Mouse (Mus musculus): ENCODE results near the gene Mcm2. TPM values are rescaled to one million over a fixed set of nuclear protein-coding genes. Genes with fewer than 3 reads are reported as not detected.

Gene Mcm2
- polyA plus RNA-seq, 1 experiment: 42.1 TPM

DNA sequence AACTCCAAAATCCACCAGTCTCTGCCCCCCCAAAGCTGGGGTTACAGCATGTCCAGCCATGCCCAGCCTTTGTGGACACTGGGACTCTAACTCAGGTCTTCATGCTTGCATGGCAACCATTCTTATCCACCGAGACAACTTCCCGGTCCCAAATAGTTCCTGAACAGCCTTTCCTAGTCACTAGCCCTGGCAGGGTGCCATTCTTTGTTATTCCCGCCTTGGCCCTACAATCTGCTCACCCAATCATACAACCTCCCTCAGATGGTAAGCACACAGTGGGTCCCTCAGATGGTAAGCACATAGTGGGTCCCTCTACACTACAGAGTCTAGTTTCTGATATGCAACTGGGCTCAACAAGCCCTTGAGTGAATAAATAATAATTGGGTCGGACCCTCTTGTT lies 28.0 kb downstream of the Mcm2 start:
- H3K36me3 ChIP-seq (ENCODE audit: control insufficient read depth, insufficient read depth): no peaks in the 10 kb centered on the region
- no peak overlapping the region for H3ac ChIP-seq (ENCODE audit: control insufficient read depth, insufficient read length)
- no peaks in the 10 kb centered on the region for H3K79me2 ChIP-seq (ENCODE audit: control insufficient read depth, insufficient read depth)
- no peak overlapping the region for H3K4me2 ChIP-seq (ENCODE audit: low read depth)
- TF ChIP-seq MAX (IDR thresholded peaks at IDR 0.05; ENCODE audit: low read depth) (no peak), SRF (IDR thresholded peaks at IDR 0.05; ENCODE audit: control insufficient read depth, insufficient read length, low read depth) (no peak), TCF12 (IDR thresholded peaks at IDR 0.05; ENCODE audit: insufficient read depth, poor library complexity, severe bottlenecking) (no peak), POLR2A (IDR thresholded peaks at IDR 0.05; ENCODE audit: insufficient read length, low read depth) (no peak), CEBPB (IDR thresholded peaks at IDR 0.05; ENCODE audit: insufficient read depth, poor library complexity, severe bottlenecking) (no peak), MYOG (IDR thresholded peaks at IDR 0.05; ENCODE audit: control insufficient read depth in 1 of 3, insufficient read depth in 1 of 3, insufficient read length in 2 of 3, low read depth in 2 of 3) (no peak), POLR2AphosphoS2 (IDR thresholded peaks at IDR 0.05; ENCODE audit: insufficient read length, low read depth) (no peak)
- no peak overlapping the region for H3K4me3 ChIP-seq
- peaks cover 18% of the 10 kb centered on the region for H3K27me3 ChIP-seq (ENCODE audit: control insufficient read depth, insufficient read depth, insufficient read length)

DNA sequence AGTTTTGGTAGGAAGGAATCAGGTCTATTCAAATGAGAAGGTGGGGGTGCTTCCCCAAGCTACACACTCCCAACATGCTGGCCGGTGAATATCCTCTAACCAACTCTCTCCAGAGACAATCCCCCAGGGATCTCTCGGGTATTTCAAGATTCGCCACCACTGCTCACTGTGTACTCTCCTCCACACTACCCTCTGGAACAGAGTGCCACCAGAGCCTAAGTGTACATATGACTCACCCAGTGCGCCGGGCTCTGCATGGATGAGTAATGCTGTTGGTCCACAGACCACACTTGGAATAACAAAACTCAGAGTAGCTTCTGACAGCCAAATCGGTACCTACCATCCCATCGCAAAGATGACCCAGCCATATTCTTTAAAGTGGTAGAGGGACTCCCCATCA lies 29.1 kb downstream of the Mcm2 start:
- TF ChIP-seq USF1 (IDR thresholded peaks at IDR 0.05; ENCODE audit: low read depth) (no peak), POLR2AphosphoS2 (IDR thresholded peaks at IDR 0.05; ENCODE audit: insufficient read length, low read depth) (no peak)
- Histone ChIP-seq H3K36me3 (ENCODE audit: control insufficient read depth, insufficient read depth) (no peaks in the 10 kb centered on the region), H3ac (ENCODE audit: control insufficient read depth, insufficient read length) (no peak overlapping the region), H3K4me3 (no peak overlapping the region), H3K4me2 (ENCODE audit: low read depth) (peak overlapping the region; percentile 59), H3K27me3 (ENCODE audit: control insufficient read depth, insufficient read depth, insufficient read length) (peaks cover 10% of the 10 kb centered on the region), H3K79me2 (ENCODE audit: control insufficient read depth, insufficient read depth) (no peaks in the 10 kb centered on the region)

DNA sequence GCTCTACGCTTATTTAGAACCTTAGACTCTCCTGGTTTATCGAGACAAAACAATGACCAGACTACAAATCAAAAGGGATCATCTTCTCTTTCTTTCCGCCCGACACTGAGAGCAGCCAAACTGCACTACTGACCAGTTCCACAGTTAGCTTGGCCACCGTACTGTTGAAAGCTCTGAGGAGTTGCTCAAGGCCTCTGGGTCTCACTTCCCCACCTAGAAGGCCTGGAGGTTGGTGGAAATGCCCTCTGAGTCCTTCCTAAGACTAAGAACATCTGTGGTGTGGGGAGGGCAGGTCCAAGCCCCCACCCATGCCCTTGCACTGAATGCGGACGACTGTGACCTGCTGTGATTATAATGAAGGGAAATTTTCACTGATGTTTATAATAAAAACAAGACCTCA lies 32.9 kb downstream of the Mcm2 start:
- no peak overlapping the region for H3K4me3 ChIP-seq
- TF ChIP-seq MYOG (IDR thresholded peaks at IDR 0.05; ENCODE audit: control insufficient read depth in 1 of 3, insufficient read depth in 1 of 3, insufficient read length in 2 of 3, low read depth in 2 of 3) (no peak), E2F4 (IDR thresholded peaks at IDR 0.05; ENCODE audit: insufficient read depth) (no peak), CEBPB (IDR thresholded peaks at IDR 0.05; ENCODE audit: insufficient read depth, poor library complexity, severe bottlenecking) (no peak), TCF3 (IDR thresholded peaks at IDR 0.05; ENCODE audit: insufficient read length, low read depth) (no peak), MYOD1 (IDR thresholded peaks at IDR 0.05; ENCODE audit: control insufficient read depth in 1 of 3, insufficient read length in 2 of 3, low read depth in 2 of 3) (no peak), MAX (IDR thresholded peaks at IDR 0.05; ENCODE audit: low read depth) (no peak), SRF (IDR thresholded peaks at IDR 0.05; ENCODE audit: control insufficient read depth, insufficient read length, low read depth) (no peak), REST (IDR thresholded peaks at IDR 0.05; ENCODE audit: insufficient read depth, insufficient read length) (no peak), TCF12 (IDR thresholded peaks at IDR 0.05; ENCODE audit: insufficient read depth, poor library complexity, severe bottlenecking) (no peak), POLR2AphosphoS2 (IDR thresholded peaks at IDR 0.05; ENCODE audit: insufficient read length, low read depth) (no peak), POLR2A (IDR thresholded peaks at IDR 0.05; ENCODE audit: insufficient read length, low read depth) (no peak), USF1 (IDR thresholded peaks at IDR 0.05; ENCODE audit: low read depth) (no peak)
- H3K27me3 ChIP-seq (ENCODE audit: control insufficient read depth, insufficient read depth, insufficient read length): no peaks in the 10 kb centered on the region
- no peak overlapping the region for H3ac ChIP-seq (ENCODE audit: control insufficient read depth, insufficient read length)
- no peaks in the 10 kb centered on the region for H3K79me2 ChIP-seq (ENCODE audit: control insufficient read depth, insufficient read depth)
- no peak overlapping the region for H3K4me2 ChIP-seq (ENCODE audit: low read depth)
- H3K36me3 ChIP-seq (ENCODE audit: control insufficient read depth, insufficient read depth): no peaks in the 10 kb centered on the region

DNA sequence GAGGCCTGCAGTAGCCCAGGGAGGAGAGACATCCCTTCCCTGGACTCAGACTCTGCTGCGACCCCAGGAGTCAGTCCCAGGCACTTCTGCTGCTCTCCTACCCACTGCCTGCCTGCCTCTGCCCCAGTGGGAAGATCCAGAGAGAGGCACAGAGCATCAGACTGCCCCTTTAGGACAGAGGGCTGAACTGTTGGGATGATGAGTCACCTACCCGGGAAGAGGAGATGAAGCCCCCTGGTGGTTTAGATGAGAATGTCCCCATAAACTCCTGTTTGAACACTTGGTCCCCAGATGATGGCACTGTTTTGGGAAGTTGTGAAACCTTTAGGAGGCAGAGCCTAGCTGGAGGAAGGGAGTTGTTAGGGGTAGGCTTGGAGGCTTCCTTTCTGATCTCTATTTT lies 37.7 kb downstream of the Mcm2 start:
- no peaks in the 10 kb centered on the region for H3K79me2 ChIP-seq (ENCODE audit: control insufficient read depth, insufficient read depth)

DNA sequence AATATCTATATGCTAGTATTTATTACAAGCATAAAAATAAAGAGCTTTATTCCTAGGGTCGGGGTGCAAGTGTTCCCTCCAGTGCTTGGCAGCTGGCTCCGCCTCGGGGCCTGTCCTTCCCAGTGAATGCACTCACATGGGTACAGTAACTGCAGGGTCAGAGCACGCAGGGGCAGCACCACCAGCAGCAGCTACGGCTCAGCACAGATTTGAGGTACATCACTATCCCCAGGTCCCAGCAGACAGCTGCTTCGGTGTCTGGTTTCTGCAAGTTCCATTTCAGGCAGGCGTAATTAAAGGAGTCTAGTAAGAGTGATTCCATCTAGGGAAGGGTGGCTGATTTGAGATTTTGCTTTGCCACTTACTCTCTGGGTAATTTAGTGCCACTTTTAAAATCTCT lies 40.2 kb downstream of the Mcm2 start:
- TF ChIP-seq REST (IDR thresholded peaks at IDR 0.05; ENCODE audit: insufficient read depth, insufficient read length): no peak
- TF ChIP-seq TCF3 (IDR thresholded peaks at IDR 0.05; ENCODE audit: insufficient read length, low read depth): no peak
- no peak for TF ChIP-seq MAX (IDR thresholded peaks at IDR 0.05; ENCODE audit: low read depth)
- peak in 2 of 3 experiments; percentile 58 to 72 for TF ChIP-seq MYOD1 (IDR thresholded peaks at IDR 0.05; ENCODE audit: control insufficient read depth in 1 of 3, insufficient read length in 2 of 3, low read depth in 2 of 3)
- TF ChIP-seq POLR2A (IDR thresholded peaks at IDR 0.05; ENCODE audit: insufficient read length, low read depth): no peak
- TF ChIP-seq E2F4 (IDR thresholded peaks at IDR 0.05; ENCODE audit: insufficient read depth): no peak
- TF ChIP-seq SRF (IDR thresholded peaks at IDR 0.05; ENCODE audit: control insufficient read depth, insufficient read length, low read depth): peak; percentile 20
- no peak for TF ChIP-seq USF1 (IDR thresholded peaks at IDR 0.05; ENCODE audit: low read depth)
- TF ChIP-seq CEBPB (IDR thresholded peaks at IDR 0.05; ENCODE audit: insufficient read depth, poor library complexity, severe bottlenecking): no peak
- TF ChIP-seq TCF12 (IDR thresholded peaks at IDR 0.05; ENCODE audit: insufficient read depth, poor library complexity, severe bottlenecking): no peak
- peak; percentile 51 to 79 (median 68) for TF ChIP-seq MYOG (IDR thresholded peaks at IDR 0.05; ENCODE audit: control insufficient read depth in 1 of 3, insufficient read depth in 1 of 3, insufficient read length in 2 of 3, low read depth in 2 of 3)
- no peak for TF ChIP-seq POLR2AphosphoS2 (IDR thresholded peaks at IDR 0.05; ENCODE audit: insufficient read length, low read depth)
- H3K79me2 ChIP-seq (ENCODE audit: control insufficient read depth, insufficient read depth): no peaks in the 10 kb centered on the region
- peak overlapping the region; percentile 36 for H3K4me2 ChIP-seq (ENCODE audit: low read depth)
- H3K36me3 ChIP-seq (ENCODE audit: control insufficient read depth, insufficient read depth): no peaks in the 10 kb centered on the region
- H3ac ChIP-seq (ENCODE audit: control insufficient read depth, insufficient read length): no peak overlapping the region
- no peaks in the 10 kb centered on the region for H3K27me3 ChIP-seq (ENCODE audit: control insufficient read depth, insufficient read depth, insufficient read length)
- no peak overlapping the region for H3K4me3 ChIP-seq

More for the DNA sequence above, 37.7 kb downstream of the Mcm2 start:
- Histone ChIP-seq H3K27me3 (ENCODE audit: control insufficient read depth, insufficient read depth, insufficient read length) (no peaks in the 10 kb centered on the region), H3ac (ENCODE audit: control insufficient read depth, insufficient read length) (no peak overlapping the region), H3K4me3 (no peak overlapping the region), H3K36me3 (ENCODE audit: control insufficient read depth, insufficient read depth) (no peaks in the 10 kb centered on the region), H3K4me2 (ENCODE audit: low read depth) (no peak overlapping the region)
- TF ChIP-seq TCF12 (IDR thresholded peaks at IDR 0.05; ENCODE audit: insufficient read depth, poor library complexity, severe bottlenecking) (no peak), REST (IDR thresholded peaks at IDR 0.05; ENCODE audit: insufficient read depth, insufficient read length) (no peak), POLR2AphosphoS2 (IDR thresholded peaks at IDR 0.05; ENCODE audit: insufficient read length, low read depth) (no peak), MAX (IDR thresholded peaks at IDR 0.05; ENCODE audit: low read depth) (no peak), TCF3 (IDR thresholded peaks at IDR 0.05; ENCODE audit: insufficient read length, low read depth) (no peak)
